Mouse (Mus musculus): Measurements from ENCODE around the gene Prelp.

DNA sequence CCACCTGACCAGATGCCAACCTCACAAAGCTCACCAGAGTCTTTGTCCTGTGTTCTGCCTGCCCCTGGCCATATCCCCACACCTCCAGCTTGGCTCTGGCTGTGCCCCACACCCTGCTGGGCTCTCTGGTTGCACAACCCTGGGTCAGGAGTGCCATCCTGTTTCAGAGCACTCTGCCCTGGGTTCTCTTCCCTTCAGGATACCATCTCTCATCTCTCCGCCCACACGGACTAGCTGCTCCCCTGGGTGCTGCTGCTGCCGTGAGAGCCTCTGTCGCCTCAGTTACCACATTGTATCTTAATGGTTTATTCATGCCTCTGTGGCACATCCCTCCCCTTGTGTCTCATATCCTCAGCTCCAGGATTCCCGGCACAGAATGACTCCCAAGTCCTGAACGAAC, 34.8 kb downstream of the Prelp start:
- TF ChIP-seq CTCF (IDR thresholded peaks at IDR 0.05; ENCODE audit: low read depth) = no peak
- no peak for TF ChIP-seq EP300 (IDR thresholded peaks at IDR 0.05; ENCODE audit: low read depth)

All from liver, postnatal 0 days (tissue).